Comparison of ENCODE assay signal across 8 mouse cellular contexts in the genomic region with DNA sequence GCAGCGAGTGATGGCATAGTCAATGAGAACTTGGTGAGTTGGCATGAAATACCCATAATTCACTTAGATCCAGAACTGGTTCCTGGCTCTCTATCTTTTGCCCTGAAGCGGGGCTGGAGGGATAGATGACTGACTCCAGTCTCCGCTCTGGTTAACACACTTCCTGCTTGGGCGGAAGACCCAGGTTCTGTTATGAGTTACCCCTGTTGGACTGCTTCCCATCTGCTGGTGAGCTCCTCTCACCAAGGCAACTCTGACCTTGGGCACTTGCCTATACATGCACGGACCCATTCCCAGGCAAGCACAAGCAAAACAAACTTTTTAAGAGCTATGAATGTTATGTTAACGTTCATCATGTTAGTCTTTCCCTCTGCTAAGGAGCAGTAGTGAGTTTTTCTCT. TPM values are rescaled to one million over a fixed set of nuclear protein-coding genes. Genes with fewer than 3 reads are reported as not detected.
DNase-seq lines count a peak whose midpoint lies in the region; ATAC-seq and TF ChIP-seq lines count a peak whose summit lies in the region.

No protein-coding gene starts in this region.

- H3K4me2 ChIP-seq in liver, embryonic 11.5 days = peak overlapping the region; percentile 91
- H3K4me2 ChIP-seq in hindbrain, embryonic 16.5 days (ENCODE audit: low read length) = peak overlapping the region; percentile 94

- no peak for TF ChIP-seq CTCF in bone marrow, adult 2 months (IDR thresholded peaks at IDR 0.05; ENCODE audit: control insufficient read depth, insufficient read depth, low read length)

- H3K9me3 ChIP-seq in liver, embryonic 11.5 days (ENCODE audit: control insufficient read depth, low read length) = no peaks in the 10 kb centered on the region
- H3K9me3 ChIP-seq in hindbrain, embryonic 16.5 days (ENCODE audit: control insufficient read depth, low read length) = no peaks in the 10 kb centered on the region

- H3K4me3 ChIP-seq in liver, embryonic 11.5 days (ENCODE audit: low read depth, low read length) = peak overlapping the region; percentile 96
- H3K4me3 ChIP-seq in bone marrow, adult 2 months (replicated peaks; ENCODE audit: control insufficient read depth, low read depth, low read length) = peak overlapping the region; percentile 100
- H3K4me3 ChIP-seq in hindbrain, embryonic 16.5 days (ENCODE audit: low read length) = peak overlapping the region; percentile 86

- peak overlapping the region; percentile 98 for H3K9ac ChIP-seq in liver, embryonic 11.5 days (ENCODE audit: low read depth, low read length)
- no peak overlapping the region; the same call in 1 of the 2 replicates for H3K9ac ChIP-seq in hindbrain, embryonic 16.5 days (ENCODE audit: low read depth, low read length)

- WGBS in liver, embryonic 11.5 days = 17% methylated on average over 6 of the region's 6 CpGs
- WGBS in bone marrow, adult 2 months = 5% methylated on average over 6 of the region's 6 CpGs
- 20% methylated on average over 6 of the region's 6 CpGs for WGBS in hindbrain, embryonic 16.5 days

- TF ChIP-seq POLR2A in bone marrow, adult 2 months (IDR thresholded peaks at IDR 0.05; ENCODE audit: borderline replicate concordance, control insufficient read depth, low read depth, low read length) = no peak

- DNase-seq in liver, embryonic 11.5 days (ENCODE audit: low spot score) = no peak
- no peak for DNase-seq in liver
- peak; percentile 53 for DNase-seq in neural tube, embryonic 10.5 days (ENCODE audit: extremely low spot score, low spot score)
- no peak for DNase-seq in cerebellum, adult 9-10 months
- DNase-seq in cerebellum, postnatal 25 days = no peak

- H3K27ac ChIP-seq in liver, embryonic 11.5 days (ENCODE audit: low read depth, low read length) = peak overlapping the region; percentile 91
- peak overlapping the region; percentile 5; the same call in 1 of the 2 replicates for H3K27ac ChIP-seq in bone marrow, adult 2 months (ENCODE audit: control insufficient read depth, insufficient read depth, low read depth, low read length, poor library complexity)
- H3K27ac ChIP-seq in hindbrain, embryonic 16.5 days (ENCODE audit: low read depth, low read length) = no peak overlapping the region

- H3K36me3 ChIP-seq in liver, embryonic 11.5 days (ENCODE audit: control insufficient read depth, insufficient read depth, low read length) = peaks cover 28% of the 10 kb centered on the region
- H3K36me3 ChIP-seq in hindbrain, embryonic 16.5 days (ENCODE audit: control insufficient read depth, insufficient read depth, low read length) = no peaks in the 10 kb centered on the region

- ATAC-seq in liver, embryonic 11.5 days (replicated peaks; ENCODE audit: low FRiP score) = no peak
- no peak for ATAC-seq in hindbrain, embryonic 16.5 days
- ATAC-seq in inflammation-experienced regulatory T-cells, adult 6 months = no peak

- H3K27me3 ChIP-seq in liver, embryonic 11.5 days (replicated peaks; ENCODE audit: control insufficient read depth, insufficient read depth, low read length) = no peaks in the 10 kb centered on the region
- H3K27me3 ChIP-seq in hindbrain, embryonic 16.5 days (replicated peaks; ENCODE audit: control insufficient read depth, insufficient read depth, low read length) = peaks cover 2% of the 10 kb centered on the region; the same call in 1 of the 2 replicates

- peaks cover 30% of the 10 kb centered on the region for H3K4me1 ChIP-seq in liver, embryonic 11.5 days (replicated peaks; ENCODE audit: control insufficient read depth, insufficient read depth, low read length)
- peaks cover 3% of the 10 kb centered on the region for H3K4me1 ChIP-seq in bone marrow, adult 2 months (ENCODE audit: control insufficient read depth, insufficient read depth, low read length)
- H3K4me1 ChIP-seq in hindbrain, embryonic 16.5 days (ENCODE audit: control insufficient read depth, insufficient read depth, low read depth, low read length) = peaks cover 19% of the 10 kb centered on the region

RNA-seq across cellular contexts. Expression of a gene that starts 1.4 kb away (rescaled TPM):
- polyA plus RNA-seq in liver, embryonic 11.5 days (2014; fragmentation: Nextera tagmentation; extraction: Ambion mirVana) = 422 and 475 TPM in 2 replicates
- polyA plus RNA-seq in bone marrow, adult 2 months (2011; ENCODE audit: insufficient read depth, insufficient read length, low replicate concordance, missing spikeins) = 203 and 291 TPM in 2 replicates
- polyA plus RNA-seq in hindbrain, embryonic 16.5 days (2015; fragmentation: Nextera tagmentation; extraction: Ambion mirVana) = 54.2 and 66.2 TPM in 2 replicates
- polyA plus RNA-seq in inflammation-experienced regulatory T-cells, adult 6 months (2017; shearing (Covaris generic)) = 100 to 1,000 TPM in 1 of 3 experiments, 10 to 100 TPM in 2; 41.3 to 492 (median 44.8) TPM

RNA-seq across cellular contexts. Expression of a gene that starts 27.8 kb away (rescaled TPM):
- 0.49 and 1.1 TPM in 2 replicates for polyA plus RNA-seq in liver, embryonic 11.5 days (2014; fragmentation: Nextera tagmentation; extraction: Ambion mirVana)
- 0.56 and 3.0 TPM in 2 replicates for polyA plus RNA-seq in bone marrow, adult 2 months (2011; ENCODE audit: insufficient read depth, insufficient read length, low replicate concordance, missing spikeins)
- polyA plus RNA-seq in hindbrain, embryonic 16.5 days (2015; fragmentation: Nextera tagmentation; extraction: Ambion mirVana) = 1.5 and 1.6 TPM in 2 replicates
- polyA plus RNA-seq in inflammation-experienced regulatory T-cells, adult 6 months (2017; shearing (Covaris generic)) = not detected

RNA-seq across cellular contexts. Expression of a gene that starts 58.3 kb away (rescaled TPM):
- polyA plus RNA-seq in liver, embryonic 11.5 days (2014; fragmentation: Nextera tagmentation; extraction: Ambion mirVana) = 8.7 and 12.1 TPM in 2 replicates
- polyA plus RNA-seq in bone marrow, adult 2 months (2011; ENCODE audit: insufficient read depth, insufficient read length, low replicate concordance, missing spikeins) = 10.4 and 11.8 TPM in 2 replicates
- 14.9 and 15.5 TPM in 2 replicates for polyA plus RNA-seq in hindbrain, embryonic 16.5 days (2015; fragmentation: Nextera tagmentation; extraction: Ambion mirVana)
- 1 to 10 TPM; 2.3 to 3.6 (median 2.7) TPM for polyA plus RNA-seq in inflammation-experienced regulatory T-cells, adult 6 months (2017; shearing (Covaris generic))
